Mouse (Mus musculus) 416B (cell line): ENCODE data around the gene 1110002E22Rik.

Experiments used
- DNase-seq: peaks from one replicate; pipeline ENCODE4 v3.0.0; 2011; ENCODE audit warnings: low read depth

The 1110002E22Rik gene

GRCm38 (mm10) chr3:138106887-138107286 lies 42.0 kb downstream of the 1110002E22Rik start:
- DNase-seq: no peak

DNA sequence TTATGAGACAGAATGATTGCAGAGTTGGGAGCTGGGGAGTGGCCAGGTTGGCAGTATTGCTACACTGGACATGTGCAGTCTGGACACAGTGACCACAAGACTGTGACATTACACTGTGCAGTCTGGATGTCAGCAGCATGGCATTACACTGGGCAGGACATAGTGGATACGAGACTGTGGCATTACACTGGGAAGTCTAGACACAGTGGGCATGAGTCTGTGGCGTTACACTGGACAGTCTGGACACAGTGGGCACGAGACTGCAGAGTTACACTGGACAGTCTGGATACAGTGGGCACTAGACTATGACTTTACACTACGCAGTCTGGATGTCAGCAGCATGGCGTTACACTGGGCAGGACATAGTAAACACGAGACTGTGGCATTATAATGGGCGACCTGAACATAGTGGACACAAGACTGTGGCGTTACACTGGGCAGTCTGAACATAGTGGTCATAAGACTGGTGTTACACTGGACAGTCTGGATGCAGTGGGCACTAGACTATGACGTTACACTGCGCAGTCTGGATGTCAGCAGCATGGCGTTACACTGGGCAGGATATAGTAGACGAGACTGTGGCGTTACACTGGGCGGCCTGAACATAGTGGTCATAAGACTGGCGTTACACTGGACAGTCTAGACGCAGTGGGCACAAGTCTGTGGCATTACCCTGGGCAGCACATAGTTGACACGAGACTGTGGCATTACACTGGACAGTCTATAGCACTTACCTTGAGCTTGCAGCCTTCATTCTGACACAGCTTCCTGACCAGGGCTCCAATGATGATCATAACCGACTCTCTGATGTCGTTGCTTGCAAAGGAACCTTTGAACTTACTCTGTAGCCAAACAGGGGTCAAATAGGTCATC lies 46.3 kb downstream of the 1110002E22Rik start:
- no peak for DNase-seq

GRCm38 (mm10) chr3:138114106-138114505 lies 49.3 kb downstream of the 1110002E22Rik start:
- no peak for DNase-seq

GRCm38 (mm10) chr3:138116871-138117270 lies 52.0 kb downstream of the 1110002E22Rik start:
- no peak for DNase-seq

GRCm38 (mm10) chr3:138118392-138118791 lies 53.5 kb downstream of the 1110002E22Rik start:
- DNase-seq: no peak

DNA sequence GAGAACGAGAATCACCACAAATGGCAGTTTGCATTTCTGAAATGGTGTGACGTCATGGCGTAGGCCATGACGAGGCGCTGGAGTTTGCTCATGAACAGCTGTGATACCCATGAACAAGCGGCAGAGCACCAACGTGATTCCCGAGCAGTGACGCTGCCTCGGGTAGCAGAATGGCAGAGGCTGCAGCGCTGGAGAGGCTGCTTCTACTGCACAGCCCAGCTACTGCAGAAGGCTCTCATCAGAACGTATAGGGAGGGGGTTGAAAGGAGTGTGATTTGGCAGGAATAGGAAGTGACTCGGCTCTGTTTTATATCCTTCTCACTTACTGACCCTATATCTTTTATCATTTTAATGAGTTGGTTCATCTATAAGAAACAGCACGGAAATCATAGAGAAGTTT lies 54.0 kb downstream of the 1110002E22Rik start:
- DNase-seq: peak; percentile 28

DNA sequence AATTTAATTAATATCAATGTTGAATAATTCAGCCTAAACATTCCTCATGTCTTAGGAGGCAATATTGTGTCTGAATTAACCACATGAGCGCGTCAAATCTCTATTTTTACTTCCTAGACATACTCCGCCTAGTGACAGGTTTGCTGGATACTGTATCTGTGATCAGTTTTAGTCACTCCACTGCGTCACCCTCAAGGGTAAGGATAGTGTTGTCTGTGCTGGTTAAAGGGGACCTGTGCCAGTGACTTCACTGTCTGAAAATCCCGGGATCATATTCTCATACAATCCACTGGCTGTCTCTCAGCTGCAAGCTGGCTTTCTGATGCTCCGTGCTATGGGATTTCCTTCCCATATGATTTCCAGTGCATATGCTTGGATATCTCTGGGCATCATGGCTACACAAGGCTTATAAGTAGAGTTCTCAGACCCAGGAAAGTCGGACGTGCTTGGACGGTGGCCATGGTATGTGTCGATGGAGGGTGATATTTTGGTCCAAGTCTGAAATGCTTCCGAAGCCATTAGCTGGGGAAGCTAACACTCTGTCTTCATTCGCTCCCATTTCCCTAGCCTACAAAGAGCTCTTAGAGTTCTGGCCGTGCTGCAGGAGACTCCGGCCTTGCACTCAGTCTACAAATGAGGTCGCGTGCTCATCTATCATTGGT lies 54.7 kb downstream of the 1110002E22Rik start:
- DNase-seq: no peak

DNA sequence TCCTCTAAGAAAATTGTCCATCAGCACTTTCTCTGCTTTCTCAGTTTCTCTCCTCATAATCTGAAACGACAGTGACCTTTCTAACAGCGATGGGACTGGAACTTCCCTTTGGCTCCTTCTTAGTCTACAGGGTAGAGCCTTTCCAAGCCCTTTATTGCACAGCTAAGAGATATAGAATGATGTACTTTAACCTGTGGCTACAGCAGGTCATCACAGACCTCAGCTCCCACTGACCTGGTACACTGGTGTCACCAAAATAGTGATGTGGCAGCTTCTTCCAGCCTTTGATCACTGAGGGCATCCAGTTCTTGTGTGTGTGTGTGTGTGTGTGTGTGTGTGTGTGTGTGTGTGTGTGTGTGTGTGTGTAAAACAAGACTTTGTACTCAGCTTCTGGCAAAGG lies 56.6 kb downstream of the 1110002E22Rik start:
- no peak for DNase-seq

GRCm38 (mm10) chr3:138123842-138124241 lies 59.0 kb downstream of the 1110002E22Rik start:
- no peak for DNase-seq

- no peak for DNase-seq
These were observed 64.3 kb downstream of the 1110002E22Rik start for GRCm38 (mm10) chr3:138129110-138129509.

DNA sequence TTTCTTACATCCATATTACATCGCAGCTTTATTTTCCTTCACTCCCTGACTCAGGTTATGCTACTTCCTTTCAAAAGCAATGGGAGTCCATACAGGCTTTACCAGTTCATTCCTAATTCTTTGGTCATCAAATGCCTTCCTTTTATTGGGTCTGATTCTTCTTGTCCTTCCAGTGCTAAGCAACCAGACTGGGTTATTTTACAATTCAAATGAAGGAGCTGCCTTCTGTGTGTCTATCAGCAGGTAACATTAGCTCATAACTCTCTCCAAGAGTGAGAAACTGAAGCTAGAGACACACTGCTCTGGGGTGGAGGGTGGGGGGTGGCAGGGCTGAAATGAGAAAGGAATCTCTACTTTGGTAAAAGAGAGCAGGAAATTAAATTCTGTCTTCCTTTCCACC lies 65.8 kb downstream of the 1110002E22Rik start:
- no peak for DNase-seq
